Mouse (Mus musculus) forebrain, postnatal 0 days (tissue): ENCODE results near the gene Plekhj1. TPM values are rescaled to one million over a fixed set of nuclear protein-coding genes. Genes with fewer than 3 reads are reported as not detected.
A peak's percentile ranks its signal among the peaks of the same experiment; 100 is the strongest.
"Not testable (repeated sequence)": the region's sequence is repeated elsewhere in the genome, so short reads cannot be mapped to it uniquely, and the experiment has no call there.

Experiments
- ATAC-seq: fragments of 200-750 bp; cut with Nextera tagmentation; 2 replicates; pipeline ENCODE4 v1.8.0; 2017; ENCODE audit warnings: mild to moderate bottlenecking, moderate library complexity
- DNase-seq: peaks from one replicate; pipeline ENCODE4 v3.0.0-alpha.2; 2015
- H3K27ac ChIP-seq: fragments of 300-500 bp; sonication (generic); 2 replicates; pipeline ENCODE4 v1.5.1; 2014; ENCODE audit warnings: low read depth, mild to moderate bottlenecking, antibody characterized with exemption, low read length, moderate library complexity, mixed read lengths
- H3K27me3 ChIP-seq: fragments of 300-500 bp; sonication (generic); 2 replicates; pipeline ENCODE4 v1.6.1; 2014; ENCODE audit warnings: mild to moderate bottlenecking, low read length, mixed read lengths; ENCODE audit not compliant: insufficient read depth
- H3K36me3 ChIP-seq: fragments of 300-500 bp; sonication (generic); 2 replicates; pipeline ENCODE4 v1.6.1; 2014; ENCODE audit warnings: mild to moderate bottlenecking, moderate library complexity; ENCODE audit not compliant: insufficient read depth
- H3K4me1 ChIP-seq: fragments of 300-500 bp; sonication (generic); 2 replicates; pipeline ENCODE4 v1.6.1; 2014; ENCODE audit warnings: antibody characterized with exemption; ENCODE audit not compliant: insufficient read depth
- H3K4me2 ChIP-seq: fragments of 300-500 bp; sonication (generic); 2 replicates; pipeline ENCODE4 v1.6.1; 2014; ENCODE audit warnings: low read depth, mild to moderate bottlenecking, moderate library complexity
- H3K4me3 ChIP-seq: fragments of 300-500 bp; sonication (generic); 2 replicates; pipeline ENCODE4 v1.5.1; 2014; ENCODE audit warnings: low read depth, low read length, mixed read lengths
- H3K9ac ChIP-seq: fragments of 300-500 bp; sonication (generic); 2 replicates; pipeline ENCODE4 v1.6.1; 2014; ENCODE audit warnings: mild to moderate bottlenecking
- H3K9me3 ChIP-seq: fragments of 300-500 bp; sonication (generic); 2 replicates; pipeline ENCODE4 v1.6.1; 2016; ENCODE audit warnings: low read length
- CTCF ChIP-seq: sonication (generic); IDR thresholded peaks from 2 replicates; pipeline ENCODE4 v1.5.1; 2016; ENCODE audit warnings: antibody characterized with exemption, control low read depth, low read depth
- WGBS: fragments of 180-500 bp; shearing (Covaris S2); extraction: QIAGEN DNeasy Blood & Tissue Kit; methylation state at CpG from one replicate; pipeline ENCODE4 v1.1.7; 2014; 5-methylcytosine and 5-hydroxymethylcytosine counted together
- polyA plus RNA-seq: library from polyadenylated mRNA; unstranded; fragments of >200 nt; fragmentation: Nextera tagmentation; extraction: Ambion mirVana; gene quantifications from 2 replicates; pipeline ENCODE4 v1.2.1, GENCODE M21; 2015
- total RNA-seq: library from RNA; depleted of rRNA; stranded (reverse); fragments of >200 nt; gene quantifications from 2 replicates; pipeline ENCODE4 v1.2.3, GENCODE M21; 2014

The Plekhj1 gene
- total and polyA plus RNA-seq, 2 experiments from 2014 or later = 89.0 to 96.8 TPM

- TF ChIP-seq CTCF = peak; percentile 26; the same call in 1 of the 2 replicates
- H3K4me3 ChIP-seq, DNase-seq, ATAC-seq, H3K27me3 ChIP-seq, H3K9me3 ChIP-seq, H3K4me1 ChIP-seq, H3K27ac ChIP-seq, H3K9ac ChIP-seq, H3K36me3 ChIP-seq, H3K4me2 ChIP-seq: not testable (repeated sequence)
- 79% methylated on average over 7 of the region's 7 CpGs for WGBS
Measured at GRCm38 (mm10) chr10:80817955-80818354, 19.5 kb upstream of the Plekhj1 start.

GRCm38 (mm10) chr10:80817164-80817563 is 18.7 kb upstream of the Plekhj1 start:
- WGBS = 63% methylated on average over 2 of the region's 2 CpGs
- no peak for ATAC-seq

DNA sequence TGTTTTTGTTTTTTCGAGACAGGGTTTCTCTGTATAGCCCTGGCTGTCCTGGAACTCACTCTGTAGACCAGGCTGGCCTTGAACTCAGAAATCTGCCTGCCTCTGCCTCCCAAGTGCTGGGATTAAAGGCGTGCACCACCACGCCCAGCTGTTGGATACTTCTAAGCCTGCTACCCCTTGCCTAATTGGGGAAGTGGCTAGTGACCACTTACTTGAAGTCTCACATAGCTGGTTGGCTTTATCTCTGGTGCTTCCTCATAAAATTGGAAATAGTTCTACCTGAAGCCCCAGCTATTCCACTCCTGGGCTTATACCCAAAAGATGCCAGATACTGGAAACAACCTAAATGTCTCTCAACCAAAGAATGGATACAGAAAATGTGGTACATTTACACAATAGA is 17.9 kb upstream of the Plekhj1 start:
- H3K4me3 ChIP-seq, H3K9me3 ChIP-seq, ATAC-seq, H3K4me1 ChIP-seq, H3K4me2 ChIP-seq, H3K27me3 ChIP-seq, DNase-seq, H3K27ac ChIP-seq, H3K9ac ChIP-seq, H3K36me3 ChIP-seq: not testable (repeated sequence)
- 77% methylated on average over 3 of the region's 3 CpGs for WGBS

More at GRCm38 (mm10) chr10:80817164-80817563, 18.7 kb upstream of the Plekhj1 start:
- Histone ChIP-seq H3K27me3 (no peaks in the 10 kb centered on the region), H3K9me3 (no peaks in the 10 kb centered on the region), H3K27ac (no peak overlapping the region), H3K4me3 (no peak overlapping the region), H3K9ac (no peak overlapping the region), H3K4me1 (no peaks in the 10 kb centered on the region), H3K4me2 (no peak overlapping the region), H3K36me3 (no peaks in the 10 kb centered on the region)
- TF ChIP-seq CTCF = no peak
- no peak for DNase-seq

- H3K4me3 ChIP-seq = no peak overlapping the region
- WGBS = 59% methylated on average over 7 of the region's 7 CpGs
Measured at GRCm38 (mm10) chr10:80814800-80815199, 16.4 kb upstream of the Plekhj1 start.

DNA sequence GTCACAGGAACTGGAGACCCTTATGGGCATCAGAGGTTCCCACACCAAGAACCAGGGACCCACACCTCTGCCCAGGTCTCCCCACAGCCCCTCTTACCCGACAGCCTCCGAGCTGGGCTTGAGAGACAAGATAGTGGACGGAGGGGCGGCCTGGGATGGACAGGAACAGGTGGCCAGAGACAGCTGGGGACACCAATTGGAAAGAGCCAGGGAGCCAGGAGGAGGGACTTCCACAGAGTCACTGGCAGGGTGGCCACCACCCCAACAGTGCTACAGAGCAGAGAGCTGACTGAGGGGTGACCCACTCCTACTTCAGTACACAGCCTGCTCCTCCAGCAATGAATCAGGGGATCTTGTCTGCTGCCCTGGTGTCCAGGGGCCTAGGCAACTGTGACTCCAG is 14.9 kb upstream of the Plekhj1 start, which contains the start of gene Jsrp1:
Gene Jsrp1 (minus strand): TSS at position 133 of the 400 bp plus-strand sequence.
- no peak within 1 kb of the TSS for H3K4me2 ChIP-seq
- peaks cover 3% of the 10 kb centered on the region; the same call in 1 of the 2 replicates for H3K4me1 ChIP-seq
- no peaks in the 10 kb centered on the region for H3K36me3 ChIP-seq
- H3K27me3 ChIP-seq = peaks cover 10% of the 10 kb centered on the region
- H3K27ac ChIP-seq = no peak within 1 kb of the TSS
- TF ChIP-seq CTCF = no peak
- DNase-seq = no peak
- ATAC-seq = no peak
- 85% methylated on average over 4 of the region's 4 CpGs for WGBS
- no peak within 1 kb of the TSS for H3K4me3 ChIP-seq
- no peak within 1 kb of the TSS for H3K9ac ChIP-seq
- H3K9me3 ChIP-seq = no peaks in the 10 kb centered on the region

More at GRCm38 (mm10) chr10:80814800-80815199, 16.4 kb upstream of the Plekhj1 start:
- no peak overlapping the region for H3K4me2 ChIP-seq
- no peaks in the 10 kb centered on the region for H3K36me3 ChIP-seq
- no peak for ATAC-seq
- peaks cover 9% of the 10 kb centered on the region for H3K27me3 ChIP-seq
- no peak for DNase-seq
- H3K4me1 ChIP-seq = no peaks in the 10 kb centered on the region
- H3K9ac ChIP-seq = no peak overlapping the region
- no peak for TF ChIP-seq CTCF
- no peaks in the 10 kb centered on the region for H3K9me3 ChIP-seq
- H3K27ac ChIP-seq = no peak overlapping the region

DNA sequence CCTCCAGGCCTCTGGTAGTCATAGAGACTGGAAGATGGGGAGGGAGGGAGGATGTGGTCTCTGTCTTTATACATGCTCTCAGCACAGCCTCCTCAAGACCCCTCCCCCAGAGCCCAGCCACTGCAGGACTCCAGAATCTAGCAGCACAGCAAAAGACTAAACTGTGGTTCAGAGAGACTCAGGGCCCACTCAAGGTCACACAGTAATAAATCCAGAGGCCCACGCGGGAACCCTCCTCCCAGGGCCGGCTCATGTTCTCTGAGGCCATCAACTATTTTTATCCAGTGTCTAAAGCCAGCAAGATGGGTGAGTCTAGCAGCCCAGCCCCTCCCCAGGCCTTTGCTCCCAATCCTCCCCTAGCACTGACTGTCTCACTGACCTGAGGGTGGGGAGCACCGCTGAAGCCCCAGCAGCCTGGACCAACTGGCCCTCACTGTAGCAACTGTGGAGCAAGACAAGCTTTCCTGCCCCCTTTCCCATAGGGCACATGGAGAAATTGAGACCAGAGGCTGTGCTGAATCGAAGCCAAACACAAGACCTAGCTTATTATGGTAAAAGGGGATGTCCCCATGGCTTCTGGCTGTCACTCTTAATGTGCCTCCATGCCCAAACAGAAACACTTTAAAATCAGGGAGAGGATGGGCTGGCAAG is 14.1 kb upstream of the Plekhj1 start:
- Histone ChIP-seq H3K9ac (no peak overlapping the region), H3K4me1 (peaks cover 3% of the 10 kb centered on the region; the same call in 1 of the 2 replicates), H3K27me3 (peaks cover 10% of the 10 kb centered on the region), H3K9me3 (no peaks in the 10 kb centered on the region), H3K4me2 (no peak overlapping the region), H3K27ac (no peak overlapping the region), H3K4me3 (no peak overlapping the region), H3K36me3 (no peaks in the 10 kb centered on the region)
- DNase-seq = no peak
- no peak for ATAC-seq
- WGBS = 65% methylated on average over 5 of the region's 5 CpGs
- TF ChIP-seq CTCF = no peak

DNA sequence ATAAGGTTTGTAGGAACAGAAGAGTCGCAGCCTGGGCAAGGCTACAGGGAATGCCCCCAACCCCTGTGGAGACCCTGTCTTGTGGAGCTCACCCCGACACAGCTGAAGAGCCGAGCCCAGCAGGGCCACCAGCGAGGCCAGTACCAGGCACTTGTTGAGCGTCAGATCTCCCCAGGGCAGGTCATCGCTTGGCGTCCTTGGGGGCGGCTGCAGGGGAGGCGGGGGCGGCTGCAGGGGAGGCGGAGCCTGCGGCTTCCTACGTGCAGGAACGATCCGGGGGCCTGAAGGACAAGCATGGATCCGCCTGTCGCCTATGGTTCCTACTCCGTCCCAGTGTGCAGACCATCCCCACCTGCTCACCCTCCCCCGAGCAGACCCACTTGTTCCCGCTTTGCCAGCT is 11.7 kb upstream of the Plekhj1 start:
- H3K4me3 ChIP-seq = no peak overlapping the region
- H3K36me3 ChIP-seq = peaks cover 4% of the 10 kb centered on the region; the same call in 1 of the 2 replicates
- no peak overlapping the region for H3K27ac ChIP-seq
- 7% methylated on average over 17 of the region's 20 CpGs for WGBS
- H3K27me3 ChIP-seq = peaks cover 10% of the 10 kb centered on the region
- no peak overlapping the region for H3K4me2 ChIP-seq
- H3K4me1 ChIP-seq = peaks cover 11% of the 10 kb centered on the region
- no peaks in the 10 kb centered on the region for H3K9me3 ChIP-seq
- DNase-seq (no peak), ATAC-seq (no peak)
- no peak for TF ChIP-seq CTCF
- no peak overlapping the region for H3K9ac ChIP-seq
